Comparison of ENCODE assay signal across 1 mouse cellular context in the genomic region with DNA sequence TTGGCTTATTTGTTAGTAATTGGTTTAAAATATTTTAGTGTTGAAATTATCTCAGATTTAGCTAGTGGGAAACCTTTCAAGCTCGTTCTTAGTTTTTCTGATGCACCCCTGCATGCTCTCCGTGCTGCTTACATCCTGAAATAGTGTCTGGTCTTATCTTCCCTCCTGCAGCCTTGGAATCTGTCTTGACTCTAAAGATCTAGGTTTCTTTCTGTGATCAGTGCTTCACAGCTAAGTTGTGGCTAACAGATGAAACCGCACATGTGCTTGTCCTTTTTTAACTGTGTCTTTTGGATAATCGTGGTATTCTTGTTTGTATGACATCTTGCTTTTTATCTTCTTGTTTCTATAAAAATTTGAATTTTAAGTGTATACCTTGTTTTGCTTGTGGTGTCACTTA.
TF ChIP-seq lines count a peak whose summit lies in the region.

No protein-coding gene starts in this region.

TF ChIP-seq in MEL, 35 proteins besides CTCF, POLR2A, EP300 and RAD21 (continued from another document):
- no peak for TF ChIP-seq MYB (IDR thresholded peaks at IDR 0.05; ENCODE audit: low read depth, low read length)
